Mouse (Mus musculus): ENCODE results near the gene Paqr4.

Gene Paqr4

DNA sequence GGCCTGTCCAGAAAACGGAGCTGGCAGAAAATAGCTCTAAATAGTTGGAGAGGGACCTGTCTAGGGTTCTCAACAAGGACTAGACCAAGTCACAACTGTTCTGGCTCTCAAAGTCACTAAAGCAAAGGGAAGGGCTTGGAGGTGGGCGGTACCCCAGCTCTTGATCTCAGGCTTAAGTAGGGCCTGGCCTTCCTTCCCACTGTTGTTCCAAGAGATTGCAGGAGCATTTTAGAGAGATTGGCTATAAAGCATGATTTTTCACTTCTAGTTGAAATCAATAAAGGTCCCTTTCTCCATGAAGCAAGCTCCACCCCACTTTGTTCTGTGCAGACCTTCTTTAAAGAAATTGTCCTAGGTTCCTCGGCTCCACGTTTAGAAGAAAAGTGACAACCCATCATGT lies 15.2 kb downstream of the Paqr4 start:
- DNase-seq: no peak

DNA sequence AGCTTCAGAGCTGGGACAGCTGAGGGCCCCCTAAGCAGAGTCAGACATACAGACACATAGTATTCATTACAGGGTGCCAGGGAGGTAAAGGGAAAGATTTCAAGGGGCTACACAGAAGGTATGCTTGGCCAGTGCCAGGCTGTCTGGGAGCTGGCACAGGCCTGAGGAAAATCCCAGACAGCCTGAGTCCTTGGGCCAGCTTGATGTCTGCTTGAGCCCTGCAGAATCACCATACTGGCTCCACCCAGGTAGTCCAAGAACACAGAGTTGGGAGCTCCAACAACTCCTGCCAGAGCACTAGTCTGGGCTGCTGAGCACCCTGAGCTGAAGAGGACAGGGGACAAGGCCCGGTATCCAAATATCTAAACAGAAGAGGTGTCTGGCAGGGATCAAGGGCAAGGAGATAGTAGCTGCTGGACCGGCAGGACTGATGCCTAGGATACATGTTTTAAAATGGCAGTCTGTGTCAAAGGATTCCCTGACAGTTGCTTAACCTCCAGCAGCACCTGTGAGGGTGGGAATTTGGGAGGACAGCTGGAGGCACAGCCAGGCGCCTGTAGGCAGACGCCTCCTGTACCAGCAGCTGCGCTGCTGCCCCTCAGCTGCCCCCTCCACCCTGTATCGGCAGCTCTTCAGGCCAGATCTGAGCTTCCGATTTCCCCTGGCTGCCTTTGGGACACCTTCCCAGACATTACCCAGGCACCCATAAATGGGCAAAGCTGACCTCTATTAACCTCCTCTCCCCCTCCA lies 18.1 kb downstream of the Paqr4 start, which contains the start of gene 1520401A03Rik:
1520401A03Rik (minus strand) TSS at position 408 of the 750 bp plus-strand sequence.
- no peak for DNase-seq

GRCm38 (mm10) chr17:23721886-23722285 lies 18.8 kb downstream of the Paqr4 start:
- DNase-seq: no peak

DNA sequence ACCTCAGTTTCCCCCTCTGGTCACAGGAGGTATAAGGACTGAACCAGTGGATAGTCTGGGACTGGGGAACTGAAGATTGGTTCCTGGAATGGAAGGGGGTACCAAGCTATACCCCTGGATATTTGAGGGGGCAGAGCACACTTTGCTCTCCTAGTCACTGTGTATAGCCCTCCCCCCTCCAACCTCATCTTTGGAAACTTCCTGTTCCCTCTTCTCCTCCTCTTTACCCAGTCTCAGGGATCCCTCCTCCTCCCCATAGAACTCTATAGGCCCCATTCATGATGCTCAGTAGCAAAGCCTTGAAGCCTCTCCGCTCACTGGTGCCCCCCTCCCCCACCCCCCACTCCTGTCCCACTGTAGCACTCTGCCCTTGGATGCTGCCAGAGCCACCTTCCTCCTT lies 21.2 kb downstream of the Paqr4 start:
- DNase-seq: no peak

DNA sequence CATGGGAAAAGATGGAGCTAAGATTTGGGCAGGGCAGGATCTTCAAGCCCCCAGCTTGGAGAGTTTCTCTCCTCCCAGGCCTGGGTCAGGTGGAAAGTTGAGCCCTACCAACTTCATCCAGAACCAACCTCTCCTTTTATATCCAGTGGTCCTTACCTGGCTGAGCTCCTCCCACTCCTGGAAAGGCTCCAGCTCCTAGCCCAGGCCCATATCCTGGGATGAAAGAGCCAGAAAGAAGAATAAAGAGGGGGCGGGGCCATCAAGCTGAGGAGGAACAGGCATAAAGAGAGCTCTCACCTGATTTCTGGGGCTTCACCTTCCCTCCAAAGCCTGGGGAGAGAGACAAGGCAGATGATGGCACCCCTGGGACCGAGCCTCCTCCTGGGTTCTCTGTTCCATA lies 23.7 kb downstream of the Paqr4 start:
- DNase-seq: no peak

DNA sequence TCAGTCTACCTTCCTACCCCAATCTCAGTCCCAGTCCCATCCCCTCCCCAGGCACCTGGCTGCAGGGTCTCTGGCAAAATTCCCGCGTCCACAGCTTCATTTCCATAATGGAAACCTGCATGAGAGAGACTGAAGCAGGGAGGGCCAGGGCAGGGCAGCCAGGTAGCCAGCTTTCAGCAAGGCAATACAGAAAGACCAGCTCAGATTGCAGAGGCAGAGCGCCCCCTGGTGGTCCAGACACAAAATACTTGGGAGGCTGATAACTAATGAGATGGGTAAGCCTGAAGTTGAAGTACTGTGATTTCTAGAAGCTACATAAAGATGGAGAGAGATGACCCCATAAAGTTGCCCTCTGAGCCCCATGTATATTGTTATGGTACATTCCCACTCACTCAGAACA lies 34.5 kb downstream of the Paqr4 start:
- peak; percentile 80 to 89 for DNase-seq

- DNase-seq: no peak
Observed at GRCm38 (mm10) chr17:23705525-23706104, 35.1 kb downstream of the Paqr4 start.

DNA sequence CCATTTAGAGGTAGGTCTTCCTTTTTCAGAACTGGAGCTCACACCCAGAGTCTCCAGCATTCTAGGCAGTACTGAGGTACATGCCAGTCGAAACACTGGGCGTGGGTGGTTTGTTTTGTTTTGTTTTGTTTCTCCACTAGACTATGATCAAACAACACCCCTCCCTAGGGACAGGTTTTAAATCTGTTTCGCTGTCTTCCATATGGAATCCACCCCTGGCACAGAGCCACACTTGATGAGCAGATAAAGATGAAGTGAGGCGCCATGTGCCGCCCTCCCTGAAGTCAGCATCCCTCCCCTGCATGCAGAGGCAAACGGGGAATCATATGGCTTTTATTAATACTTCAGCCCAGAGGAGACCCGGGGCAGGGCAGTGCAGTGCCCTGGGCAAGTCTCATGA lies 35.9 kb downstream of the Paqr4 start:
- DNase-seq: no peak

DNA sequence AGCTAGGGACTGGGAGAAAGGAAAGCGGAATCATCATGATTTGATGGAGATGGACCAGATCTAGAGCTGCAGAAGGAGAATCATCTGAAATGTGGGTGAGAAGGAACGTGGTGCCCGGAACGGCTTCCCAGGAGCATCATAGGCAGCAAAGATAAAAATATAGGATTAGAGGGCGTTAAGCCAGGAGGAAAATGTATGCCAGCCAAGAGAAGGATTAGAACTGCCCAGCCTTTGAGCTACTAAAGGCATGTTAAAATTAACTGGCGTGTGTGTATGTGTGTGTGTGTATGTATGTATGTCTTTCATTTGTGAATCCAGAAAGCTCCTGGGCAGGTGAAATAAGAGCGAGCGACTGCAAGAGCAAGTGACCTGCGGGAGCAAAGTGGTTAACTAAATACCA lies 37.4 kb downstream of the Paqr4 start:
- DNase-seq: no peak

GRCm38 (mm10) chr17:23700079-23700478 lies 40.6 kb downstream of the Paqr4 start:
- DNase-seq: peak; percentile 95 to 98

GRCm38 (mm10) chr17:23699131-23700077 lies 41.3 kb downstream of the Paqr4 start:
- DNase-seq: peak; percentile 71 to 75

DNA sequence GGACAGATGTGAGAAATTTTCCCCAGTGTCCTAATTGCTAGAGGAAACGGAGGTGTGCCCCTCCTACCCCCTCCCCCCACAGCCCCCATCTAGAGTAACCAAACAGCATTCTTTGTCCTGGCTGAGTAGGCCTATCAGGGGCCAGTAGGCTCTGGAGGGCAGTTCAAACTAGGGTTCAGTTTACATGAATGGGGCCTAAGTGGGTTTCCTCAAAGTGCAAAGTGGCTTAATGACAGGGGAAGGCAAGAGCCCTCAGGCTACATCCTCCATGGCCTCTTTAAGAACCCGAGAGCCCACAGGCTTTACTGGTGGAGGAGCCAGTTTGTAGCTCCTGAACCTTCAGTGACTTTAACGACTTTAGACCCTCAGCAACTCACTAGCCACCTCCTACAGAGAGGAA lies 44.9 kb downstream of the Paqr4 start:
- DNase-seq: no peak

DNA sequence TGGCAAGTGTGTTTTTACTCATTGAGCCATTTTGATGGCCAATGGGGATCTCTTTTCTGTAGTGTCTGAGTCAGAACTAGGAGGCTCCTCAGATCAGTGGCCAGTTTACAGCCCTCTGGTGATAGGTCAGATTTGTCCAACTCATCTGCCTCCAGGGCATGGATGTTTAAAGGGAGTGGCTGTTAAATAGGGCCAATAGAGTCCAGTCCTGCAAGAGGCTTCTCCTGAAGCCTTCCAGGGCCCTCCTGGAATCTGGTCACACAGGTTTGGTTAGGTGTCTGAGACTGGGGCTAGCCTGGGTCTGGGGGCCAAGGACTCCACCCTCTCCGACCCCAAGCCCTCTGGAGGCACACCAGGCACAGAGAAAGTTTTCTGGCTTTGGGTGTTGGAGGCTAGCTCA lies 46.2 kb downstream of the Paqr4 start:
- DNase-seq: no peak

All from cerebellum, adult 18-20 months (tissue).